Mouse (Mus musculus) monocyte, adult 59 days (primary cell): ENCODE results near the gene Olfr1246. TPM values are rescaled to one million over a fixed set of nuclear protein-coding genes. Genes with fewer than 3 reads are reported as not detected.

Experiments used
- total RNA-seq, 2 experiments: library from RNA; stranded (reverse); gene quantifications; one replicate each; pipeline ENCODE4 v1.2.4; 2023

Olfr1246 gene
- not detected for total RNA-seq

DNA sequence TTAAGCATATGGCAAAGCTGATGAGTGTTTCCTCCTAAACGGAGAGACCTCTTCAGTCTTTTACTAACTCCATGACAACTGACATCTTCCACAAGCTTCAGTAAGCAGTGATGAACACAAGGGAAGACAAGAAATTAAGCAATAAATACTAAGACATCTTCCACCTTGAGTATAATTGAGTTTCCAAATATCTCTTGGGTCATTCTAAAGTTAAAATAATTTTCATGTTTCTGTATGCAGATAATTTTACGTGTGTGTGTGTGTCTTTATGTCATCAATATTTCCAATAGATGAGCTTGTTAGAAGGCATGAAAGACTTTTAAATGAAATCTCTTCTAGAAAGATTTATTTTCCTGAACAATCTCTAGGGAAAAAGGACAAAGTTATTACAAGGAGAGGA is at the start of gene Olfr1246:
TSS of gene Olfr1246 (minus strand) at position 101 of the 400 bp plus-strand sequence.

GRCm38 (mm10) chr2:89634883-89635282 is 41.9 kb upstream of the Olfr1246 start, which contains the start of gene Olfr1249:
Gene Olfr1249, minus strand, starts transcription at chr2:89634983.

DNA sequence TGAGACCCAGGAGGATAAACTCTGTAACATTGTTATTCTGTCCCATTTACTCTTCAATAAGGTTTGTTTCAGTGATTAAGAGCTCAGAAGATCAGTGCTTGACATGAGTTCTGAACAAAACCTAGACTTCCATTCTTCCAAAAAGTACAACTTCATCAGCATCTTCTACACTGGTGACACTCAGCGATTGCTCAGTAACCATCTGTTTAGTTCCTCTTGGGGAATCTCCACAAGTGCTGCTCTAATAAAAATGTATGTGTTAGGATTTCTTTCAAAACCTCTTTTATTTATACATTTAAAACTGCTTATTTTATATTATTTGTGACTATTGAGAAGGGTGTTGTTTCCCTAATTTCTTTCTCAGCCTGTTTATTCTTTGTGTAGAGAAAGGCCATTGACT is 25.2 kb upstream of the Olfr1246 start, which contains the start of gene Olfr1248:
TSS of gene Olfr1248 (minus strand) at position 101 of the 400 bp plus-strand sequence.

GRCm38 (mm10) chr2:89614030-89614429 is 21.1 kb upstream of the Olfr1246 start, which contains the start of gene Olfr1247:
Gene Olfr1247, minus strand, starts transcription at chr2:89614130.

GRCm38 (mm10) chr2:89578347-89578746 is 14.6 kb downstream of the Olfr1246 start, which contains the start of gene Olfr1245:
Gene Olfr1245, minus strand, starts transcription at chr2:89578447.

Other genes with a start within 250 kb of the Olfr1246 start
- not detected for gene Olfr1234, start 228.3 kb downstream of the Olfr1246 start, total RNA-seq
- not detected for gene Olfr1238, start 183.5 kb downstream of the Olfr1246 start, total RNA-seq
- gene Olfr1239, start 172.8 kb downstream of the Olfr1246 start, total RNA-seq, result not detected
- gene Olfr1240, start 150.2 kb downstream of the Olfr1246 start, total RNA-seq, result not detected
- gene Olfr1241, start 106.0 kb downstream of the Olfr1246 start, total RNA-seq, result not detected
- not detected for gene Olfr1242, start 94.8 kb downstream of the Olfr1246 start, total RNA-seq
- not detected for gene Olfr1243, start 61.7 kb downstream of the Olfr1246 start, total RNA-seq
- gene Olfr1245, start 14.7 kb downstream of the Olfr1246 start, total RNA-seq, result not detected
- under 1 TPM; 0.10 to 0.15 TPM for gene Olfr1247, start 21.0 kb upstream of the Olfr1246 start, total RNA-seq
- gene Olfr1248, start 25.1 kb upstream of the Olfr1246 start, total RNA-seq, result not detected
- gene Olfr1249, start 41.8 kb upstream of the Olfr1246 start, total RNA-seq, result not detected
- gene Olfr1250, start 68.3 kb upstream of the Olfr1246 start, total RNA-seq, result not detected
- gene Olfr1251, start 78.8 kb upstream of the Olfr1246 start, total RNA-seq, result not detected
- not detected for gene Olfr1252, start 131.9 kb upstream of the Olfr1246 start, total RNA-seq
- gene Olfr1253, start 163.9 kb upstream of the Olfr1246 start, total RNA-seq, result not detected
- gene Olfr1254, start 200.5 kb upstream of the Olfr1246 start, total RNA-seq, result not detected
- not detected for gene Olfr1255, start 218.9 kb upstream of the Olfr1246 start, total RNA-seq
- gene Olfr1256, start 248.4 kb upstream of the Olfr1246 start, total RNA-seq, result not detected